ENCODE assay signal across 9 mouse cellular contexts in genomic region chr5:112393741-112394414, GRCm38 (mm10). TPM values are rescaled to one million over a fixed set of nuclear protein-coding genes. Genes with fewer than 3 reads are reported as not detected.
DNase-seq lines count a peak whose midpoint lies in the region; ATAC-seq and TF ChIP-seq lines count a peak whose summit lies in the region.
"Had no signal": no experiment of that assay in that cellular context is flagged by ENCODE, and none has a peak within 500 bp of the region (broad histone marks: within the 10 kb centered on the region; RNA-seq: fewer than 3 reads in every experiment).

No protein-coding gene starts in this region.

- no peaks in the 10 kb centered on the region for H3K79me2 ChIP-seq in myocyte (ENCODE audit: control insufficient read depth, insufficient read depth)

- DNase-seq in heart, postnatal 0 days (ENCODE audit: low spot score), result no peak
- DNase-seq in heart, postnatal 25 days (ENCODE audit: low spot score), result no peak
- peak; percentile 36 for DNase-seq in embryo, embryonic 9.5 days (ENCODE audit: extremely low spot score)
- no peak for DNase-seq in hindbrain, embryonic 14.5 days (ENCODE audit: low spot score)
- DNase-seq in layer of hippocampus, adult 8-10 months (ENCODE audit: low spot score in 2 of 2), result no peak
- DNase-seq in gastrocnemius, adult 8-10 months (ENCODE audit: low spot score in 2 of 2), result no peak
- DNase-seq in adrenal gland, adult 18-20 months (ENCODE audit: low spot score in 2 of 2), result no peak
- DNase-seq: lung, postnatal 4 days had no signal

- TF ChIP-seq POLR2A in myocyte (IDR thresholded peaks at IDR 0.05; ENCODE audit: insufficient read length, low read depth), result no peak

- H3K36me3 ChIP-seq in heart, postnatal 0 days (replicated peaks; ENCODE audit: control insufficient read depth, insufficient read depth, low read length), result no peaks in the 10 kb centered on the region
- peaks cover 22% of the 10 kb centered on the region for H3K36me3 ChIP-seq in hindbrain, embryonic 14.5 days (replicated peaks; ENCODE audit: control insufficient read depth, insufficient read depth)
- no peaks in the 10 kb centered on the region for H3K36me3 ChIP-seq in myocyte (ENCODE audit: control insufficient read depth, insufficient read depth)

- 16% methylated on average over 15 of the region's 18 CpGs for WGBS in heart, postnatal 0 days
- 10% methylated on average over 18 of the region's 18 CpGs for WGBS in hindbrain, embryonic 14.5 days

- H3K4me1 ChIP-seq in heart, postnatal 0 days (ENCODE audit: control insufficient read depth, insufficient read depth), result no peaks in the 10 kb centered on the region
- peaks cover 48% of the 10 kb centered on the region for H3K4me1 ChIP-seq in hindbrain, embryonic 14.5 days (replicated peaks; ENCODE audit: control insufficient read depth, insufficient read depth, low read length)

- no peak for ATAC-seq in heart, postnatal 0 days (ENCODE audit: insufficient read depth, low read depth)
- peak; percentile 10; the same call in 1 of the 2 replicates for ATAC-seq in hindbrain, embryonic 14.5 days (ENCODE audit: low FRiP score)

- TF ChIP-seq CTCF in heart, postnatal 0 days (IDR thresholded peaks at IDR 0.05; ENCODE audit: low read depth), result no peak

- no peaks in the 10 kb centered on the region for H3K9me3 ChIP-seq in heart, postnatal 0 days (replicated peaks; ENCODE audit: control insufficient read depth, low read length)
- no peaks in the 10 kb centered on the region for H3K9me3 ChIP-seq in hindbrain, embryonic 14.5 days (ENCODE audit: control insufficient read depth, low read length)

- H3K27ac ChIP-seq in heart, postnatal 0 days (ENCODE audit: low read depth), result no peak overlapping the region
- H3K27ac ChIP-seq in hindbrain, embryonic 14.5 days, result no peak overlapping the region

- peaks cover 90% of the 10 kb centered on the region for H3K27me3 ChIP-seq in heart, postnatal 0 days (ENCODE audit: control insufficient read depth, insufficient read depth, low read length)
- no peaks in the 10 kb centered on the region for H3K27me3 ChIP-seq in hindbrain, embryonic 14.5 days (ENCODE audit: control insufficient read depth, insufficient read depth, low read length)
- peaks cover 13% of the 10 kb centered on the region for H3K27me3 ChIP-seq in myocyte (ENCODE audit: control insufficient read depth, insufficient read depth, insufficient read length)

- H3K9ac ChIP-seq in heart, postnatal 0 days (replicated peaks; ENCODE audit: low read depth, low read length), result no peak overlapping the region
- peak overlapping the region; percentile 79 for H3K9ac ChIP-seq in hindbrain, embryonic 14.5 days

- TF ChIP-seq EP300 in heart, postnatal 0 days (IDR thresholded peaks at IDR 0.05; ENCODE audit: low read depth), result no peak

- intact Hi-C loops in heart, postnatal 25 days (cut with DNase I), result no loop called here

- peak overlapping the region; percentile 56 for H3K4me3 ChIP-seq in heart, postnatal 0 days (ENCODE audit: low read depth, low read length)
- peak overlapping the region; percentile 69 for H3K4me3 ChIP-seq in hindbrain, embryonic 14.5 days (replicated peaks; ENCODE audit: low read length)
- H3K4me3 ChIP-seq in myocyte, result peak overlapping the region; percentile 8

- H3ac ChIP-seq in myocyte (ENCODE audit: control insufficient read depth, insufficient read length), result no peak overlapping the region

- peak overlapping the region; percentile 65 for H3K4me2 ChIP-seq in heart, postnatal 0 days (ENCODE audit: low read depth, low read length)
- H3K4me2 ChIP-seq in hindbrain, embryonic 14.5 days (replicated peaks), result peak overlapping the region; percentile 62
- H3K4me2 ChIP-seq in myocyte (ENCODE audit: low read depth), result peak overlapping the region; percentile 42

TF ChIP-seq in myocyte, 11 proteins besides CTCF, POLR2A, EP300 and RAD21:
- no peak for TF ChIP-seq POLR2AphosphoS2 (IDR thresholded peaks at IDR 0.05; ENCODE audit: insufficient read length, low read depth)
- no peak for TF ChIP-seq USF1 (IDR thresholded peaks at IDR 0.05; ENCODE audit: low read depth)
- no peak for TF ChIP-seq CEBPB (IDR thresholded peaks at IDR 0.05; ENCODE audit: insufficient read depth, poor library complexity, severe bottlenecking)
- TF ChIP-seq TCF12 (IDR thresholded peaks at IDR 0.05; ENCODE audit: insufficient read depth, poor library complexity, severe bottlenecking), result no peak
- no peak for TF ChIP-seq MAX (IDR thresholded peaks at IDR 0.05; ENCODE audit: low read depth)
TF ChIP-seq in myocyte: peak in this region for 0.

RNA-seq across cellular contexts. Expression of gene Asphd2, which starts 0.8 kb away (rescaled TPM):
- 0.08 and 6.5 TPM in 2 replicates for total RNA-seq in heart, postnatal 0 days (2014; rRNA removed; ENCODE audit: low replicate concordance)
- 0.40 and 0.67 TPM in 2 replicates for polyA plus RNA-seq in heart, postnatal 0 days (2015; fragmentation: Nextera tagmentation; extraction: Ambion mirVana)
- total RNA-seq in heart, postnatal 25 days (2021), result under 1 TPM; 0.65 to 0.70 TPM
- 79.3 and 85.9 TPM in 2 replicates for polyA plus RNA-seq in hindbrain, embryonic 14.5 days (2014; fragmentation: Nextera tagmentation; extraction: Ambion mirVana)
- 0.67 TPM for polyA plus RNA-seq in myocyte (2012; fragmentation: generic; extraction: Trizol)
- 100 to 1,000 TPM; 181 to 186 (median 183) TPM for total RNA-seq in layer of hippocampus, adult 8-10 months (2022)
- total RNA-seq in gastrocnemius, adult 8-10 months (2022), result under 1 TPM in 3 of 4 experiments, not detected in 1; 0.15 to 0.99 (median 0.20) TPM
- 1 to 10 TPM; 3.4 to 4.3 TPM for total RNA-seq in adrenal gland, adult 18-20 months (2021)

RNA-seq across cellular contexts. Expression of gene Gm6583, which starts 38.0 kb away (rescaled TPM):
- total RNA-seq in heart, postnatal 0 days (2014; rRNA removed; ENCODE audit: low replicate concordance), result not detected in 2 replicates
- polyA plus RNA-seq in heart, postnatal 0 days (2015; fragmentation: Nextera tagmentation; extraction: Ambion mirVana), result 0.05 TPM in 1 of 2 replicates, not detected in the other
- not detected for total RNA-seq in heart, postnatal 25 days (2021)
- 0.13 and 0.14 TPM in 2 replicates for polyA plus RNA-seq in hindbrain, embryonic 14.5 days (2014; fragmentation: Nextera tagmentation; extraction: Ambion mirVana)
- 0.04 TPM for polyA plus RNA-seq in myocyte (2012; fragmentation: generic; extraction: Trizol)
- not detected for total RNA-seq in layer of hippocampus, adult 8-10 months (2022)
- not detected for total RNA-seq in gastrocnemius, adult 8-10 months (2022)
- total RNA-seq in adrenal gland, adult 18-20 months (2021), result not detected

RNA-seq across cellular contexts. Expression of gene Hps4, which starts 51.0 kb away (rescaled TPM):
- 12.5 and 16.1 TPM in 2 replicates for total RNA-seq in heart, postnatal 0 days (2014; rRNA removed; ENCODE audit: low replicate concordance)
- polyA plus RNA-seq in heart, postnatal 0 days (2015; fragmentation: Nextera tagmentation; extraction: Ambion mirVana), result 12.6 and 13.5 TPM in 2 replicates
- 10 to 100 TPM; 10.2 to 12.1 TPM for total RNA-seq in heart, postnatal 25 days (2021)
- polyA plus RNA-seq in hindbrain, embryonic 14.5 days (2014; fragmentation: Nextera tagmentation; extraction: Ambion mirVana), result 32.8 and 36.0 TPM in 2 replicates
- 19.1 TPM for polyA plus RNA-seq in myocyte (2012; fragmentation: generic; extraction: Trizol)
- total RNA-seq in layer of hippocampus, adult 8-10 months (2022), result 10 to 100 TPM; 37.3 to 45.1 (median 39.2) TPM
- total RNA-seq in gastrocnemius, adult 8-10 months (2022), result 1 to 10 TPM; 4.5 to 7.3 (median 5.5) TPM
- 10 to 100 TPM; 54.1 to 60.5 TPM for total RNA-seq in adrenal gland, adult 18-20 months (2021)

RNA-seq across cellular contexts. Expression of gene Srrd, which starts 51.0 kb away (rescaled TPM):
- 57.9 and 65.2 TPM in 2 replicates for total RNA-seq in heart, postnatal 0 days (2014; rRNA removed; ENCODE audit: low replicate concordance)
- polyA plus RNA-seq in heart, postnatal 0 days (2015; fragmentation: Nextera tagmentation; extraction: Ambion mirVana), result 14.1 and 18.2 TPM in 2 replicates
- 1 to 10 TPM; 7.5 to 8.1 TPM for total RNA-seq in heart, postnatal 25 days (2021)
- 60.4 and 62.5 TPM in 2 replicates for polyA plus RNA-seq in hindbrain, embryonic 14.5 days (2014; fragmentation: Nextera tagmentation; extraction: Ambion mirVana)
- polyA plus RNA-seq in myocyte (2012; fragmentation: generic; extraction: Trizol), result 19.0 TPM
- total RNA-seq in layer of hippocampus, adult 8-10 months (2022), result 10 to 100 TPM; 26.1 to 30.5 (median 28.1) TPM
- total RNA-seq in gastrocnemius, adult 8-10 months (2022), result 1 to 10 TPM; 3.8 to 7.2 (median 5.1) TPM
- 10 to 100 TPM; 60.5 to 65.1 TPM for total RNA-seq in adrenal gland, adult 18-20 months (2021)

RNA-seq across cellular contexts. Expression of gene Gm6588, which starts 55.3 kb away (rescaled TPM):
- not detected in 2 replicates for total RNA-seq in heart, postnatal 0 days (2014; rRNA removed; ENCODE audit: low replicate concordance)
- not detected in 2 replicates for polyA plus RNA-seq in heart, postnatal 0 days (2015; fragmentation: Nextera tagmentation; extraction: Ambion mirVana)
- total RNA-seq in heart, postnatal 25 days (2021), result not detected
- 0.23 and 0.29 TPM in 2 replicates for polyA plus RNA-seq in hindbrain, embryonic 14.5 days (2014; fragmentation: Nextera tagmentation; extraction: Ambion mirVana)
- not detected for polyA plus RNA-seq in myocyte (2012; fragmentation: generic; extraction: Trizol)
- not detected for total RNA-seq in layer of hippocampus, adult 8-10 months (2022)
- not detected for total RNA-seq in gastrocnemius, adult 8-10 months (2022)
- not detected for total RNA-seq in adrenal gland, adult 18-20 months (2021)

Comparison
In these comparisons a context has a peak if more than half of its experiments do, and no peak if none do; other contexts are left out.
1. H3K4me3 ChIP-seq: peak in every context shown above with its lines; median percentile 69 in hindbrain, embryonic 14.5 days; 56 in heart, postnatal 0 days; 8 in myocyte.
2. RNA of gene Asphd2, which starts 0.8 kb away (total RNA-seq): 181 to 186 TPM in layer of hippocampus, adult 8-10 months; 3.4 to 4.3 TPM in adrenal gland, adult 18-20 months, 0.65 to 0.70 TPM in heart, postnatal 25 days, 0.15 to 0.99 TPM in gastrocnemius, adult 8-10 months and 0.08 to 6.5 TPM in heart, postnatal 0 days; every median in the first group is over 10 times any median in the second.
3. Peak in every context shown above with its lines, with median percentiles within 50 percentile points of each other: H3K4me2 ChIP-seq.